ENCODE assay signal across 10 mouse cellular contexts in genomic region chr6:103674332-103674731, GRCm38 (mm10).
DNase-seq lines count a peak whose midpoint lies in the region; ATAC-seq lines count a peak whose summit lies in the region.
"Had no signal": no experiment of that assay in that cellular context is flagged by ENCODE, and none has a peak within 500 bp of the region (broad histone marks: within the 10 kb centered on the region; RNA-seq: fewer than 3 reads in every experiment).

No protein-coding gene starts in this region.

- 64% methylated on average over 6 of the region's 6 CpGs for WGBS in hindbrain, embryonic 15.5 days
- 78% methylated on average over 6 of the region's 6 CpGs for WGBS in hindbrain, embryonic 12.5 days

- peak; percentile 43; the same call in 1 of the 2 replicates for ATAC-seq in hindbrain, embryonic 15.5 days (ENCODE audit: low FRiP score, low read depth)
- ATAC-seq in hindbrain, embryonic 12.5 days (ENCODE audit: low FRiP score): no peak
- ATAC-seq in granulocyte monocyte progenitor cell, adult 5-6 weeks (replicated peaks; ENCODE audit: poor library complexity, severe bottlenecking): no peak

- intact Hi-C loops in heart, postnatal 25 days (cut with DNase I): no loop called here

- DNase-seq in cerebellum, adult 9-11 months: peak; percentile 97
- peak; percentile 6 for DNase-seq in heart, postnatal 25 days (ENCODE audit: low spot score)
- peak; percentile 66 for DNase-seq in lung, postnatal 10 days
- DNase-seq in retina, embryonic 14.5 days (ENCODE audit: low spot score): no peak
- no peak for DNase-seq in B cell, adult 2 months

- H3K36me3 ChIP-seq in hindbrain, embryonic 15.5 days: peaks cover 21% of the 10 kb centered on the region
- no peaks in the 10 kb centered on the region for H3K36me3 ChIP-seq in hindbrain, embryonic 12.5 days
- H3K36me3 ChIP-seq: embryonic facial prominence, embryonic 12.5 days; limb, embryonic 15.5 days had no signal

- H3K9ac ChIP-seq in hindbrain, embryonic 15.5 days: no peak overlapping the region
- no peak overlapping the region for H3K9ac ChIP-seq in hindbrain, embryonic 12.5 days
- H3K9ac ChIP-seq: embryonic facial prominence, embryonic 12.5 days; limb, embryonic 15.5 days had no signal

- H3K4me1 ChIP-seq in hindbrain, embryonic 15.5 days (replicated peaks): peaks cover 3% of the 10 kb centered on the region; the same call in 1 of the 2 replicates
- peaks cover 4% of the 10 kb centered on the region; the same call in 1 of the 2 replicates for H3K4me1 ChIP-seq in hindbrain, embryonic 12.5 days
- H3K4me1 ChIP-seq: embryonic facial prominence, embryonic 12.5 days; limb, embryonic 15.5 days had no signal

- no peak overlapping the region for H3K4me2 ChIP-seq in hindbrain, embryonic 15.5 days
- H3K4me2 ChIP-seq in hindbrain, embryonic 12.5 days (replicated peaks): no peak overlapping the region
- H3K4me2 ChIP-seq: embryonic facial prominence, embryonic 12.5 days; limb, embryonic 15.5 days had no signal

- no peaks in the 10 kb centered on the region for H3K9me3 ChIP-seq in hindbrain, embryonic 15.5 days
- H3K9me3 ChIP-seq in hindbrain, embryonic 12.5 days (replicated peaks): no peaks in the 10 kb centered on the region
- H3K9me3 ChIP-seq: embryonic facial prominence, embryonic 12.5 days; limb, embryonic 15.5 days had no signal

- H3K4me3 ChIP-seq in hindbrain, embryonic 15.5 days: no peak overlapping the region
- no peak overlapping the region for H3K4me3 ChIP-seq in hindbrain, embryonic 12.5 days
- H3K4me3 ChIP-seq: embryonic facial prominence, embryonic 12.5 days; limb, embryonic 15.5 days had no signal

- no peaks in the 10 kb centered on the region for H3K27me3 ChIP-seq in hindbrain, embryonic 15.5 days
- no peaks in the 10 kb centered on the region for H3K27me3 ChIP-seq in hindbrain, embryonic 12.5 days
- H3K27me3 ChIP-seq: embryonic facial prominence, embryonic 12.5 days; limb, embryonic 15.5 days had no signal

- no peak overlapping the region for H3K27ac ChIP-seq in hindbrain, embryonic 15.5 days (replicated peaks)
- no peak overlapping the region for H3K27ac ChIP-seq in hindbrain, embryonic 12.5 days
- H3K27ac ChIP-seq: embryonic facial prominence, embryonic 12.5 days; limb, embryonic 15.5 days had no signal

Comparison
In these comparisons a context has a peak if more than half of its experiments do, and no peak if none do; other contexts are left out.
1. DNase-seq: peak in cerebellum, adult 9-11 months (single experiment), heart, postnatal 25 days (single experiment) and lung, postnatal 10 days (single experiment); none in retina, embryonic 14.5 days (single experiment) and B cell, adult 2 months (0 of 2).